Mouse (Mus musculus) CH12.LX (cell line): ENCODE data around the gene Cd81. TPM values are rescaled to one million over a fixed set of nuclear protein-coding genes. Genes with fewer than 3 reads are reported as not detected.

Source experiments
- DNase-seq: peaks from one replicate; pipeline ENCODE4 v3.0.0-alpha.2; 2013; ENCODE audit errors: extremely low read depth
- H3K27ac ChIP-seq: 2 replicates; pipeline ENCODE4 v1.5.1; 2012; ENCODE audit warnings: low read depth, mild to moderate bottlenecking, control low read depth, moderate library complexity; ENCODE audit not compliant: insufficient read depth
- H3K27me3 ChIP-seq: replicated peaks from 2 replicates; pipeline ENCODE3; 2012; ENCODE audit warnings: inconsistent platforms
- H3K36me3 ChIP-seq, 2 experiments: replicated peaks in 1 of 2; 2 replicates each; pipeline versions ENCODE3 to v1.6.1; 2012; ENCODE audit warnings: inconsistent platforms in 1 of 2, low read length in 1 of 2, mild to moderate bottlenecking in 1 of 2, mixed read lengths in 1 of 2, moderate library complexity in 1 of 2; ENCODE audit not compliant: control insufficient read depth in 1 of 2, insufficient read depth in 1 of 2
- H3K4me1 ChIP-seq, 2 experiments: 2 replicates each; pipeline ENCODE4 v1.6.1; 2012; ENCODE audit warnings: inconsistent platforms in 1 of 2, moderate library complexity in 1 of 2; ENCODE audit not compliant: insufficient read depth in 2 of 2, control insufficient read depth in 1 of 2
- H3K4me2 ChIP-seq: 2 replicates; pipeline ENCODE4 v1.6.1; 2012; ENCODE audit warnings: low read depth, mild to moderate bottlenecking, control low read depth; ENCODE audit not compliant: poor library complexity, insufficient read depth, severe bottlenecking
- H3K4me3 ChIP-seq, 3 experiments: fragments of 150-350 bp in 1 of 3; sonication (generic) in 1 of 3; replicated peaks in 1 of 3; 2 replicates each; pipeline versions ENCODE3 to v1.5.1; 2011 to 2012; ENCODE audit warnings: low read depth in 2 of 3, low read length in 2 of 3, mild to moderate bottlenecking in 2 of 3, moderate library complexity in 2 of 3, control low read depth in 1 of 3, improper control_type of control experiment in 1 of 3, inconsistent platforms in 1 of 3, mixed read lengths in 1 of 3; ENCODE audit not compliant: poor library complexity in 1 of 3
- H3K79me2 ChIP-seq: replicated peaks from 2 replicates; pipeline ENCODE4 v1.6.1; 2012; ENCODE audit warnings: mild to moderate bottlenecking, moderate library complexity; ENCODE audit not compliant: control insufficient read depth, poor library complexity, insufficient read depth, severe bottlenecking; ENCODE audit errors: extremely low read depth
- H3K9ac ChIP-seq: 2 replicates; pipeline ENCODE4 v1.6.1; 2012; ENCODE audit warnings: low read depth, mild to moderate bottlenecking, control low read depth, moderate library complexity; ENCODE audit not compliant: insufficient read depth
- H3K9me3 ChIP-seq: replicated peaks from 2 replicates; pipeline ENCODE3; 2012; ENCODE audit warnings: low read length, inconsistent platforms, mixed read lengths
- CTCF ChIP-seq, 2 experiments: IDR thresholded peaks in 1 of 2; conservative IDR thresholded peaks in 1 of 2; 2 replicates each; pipeline ENCODE4 v1.5.1; 2011 to 2012; ENCODE audit warnings: low read depth in 2 of 2, low read length in 2 of 2, improper control_type of control experiment in 1 of 2, inconsistent platforms in 1 of 2, mild to moderate bottlenecking in 1 of 2, moderate library complexity in 1 of 2
- HCFC1 ChIP-seq: IDR thresholded peaks from 2 replicates; pipeline ENCODE4 v1.6.1; 2012; ENCODE audit warnings: low read depth, mild to moderate bottlenecking, inconsistent platforms, low read length, improper control_type of control experiment
- IRF4 ChIP-seq: IDR thresholded peaks from 2 replicates; pipeline ENCODE4 v1.6.1; 2014; ENCODE audit warnings: low read depth, mild to moderate bottlenecking, inconsistent platforms, low read length, improper control_type of control experiment
- JUND ChIP-seq: conservative IDR thresholded peaks from 2 replicates; pipeline ENCODE4 v1.6.1; 2011; ENCODE audit warnings: low read depth, low read length, improper control_type of control experiment
- MAX ChIP-seq: IDR thresholded peaks from 2 replicates; pipeline ENCODE4 v1.6.1; 2011; ENCODE audit warnings: low read length, improper control_type of control experiment
- MAZ ChIP-seq: IDR thresholded peaks from 2 replicates; pipeline ENCODE4 v1.6.1; 2012; ENCODE audit warnings: low read depth, mild to moderate bottlenecking, inconsistent platforms, low read length, improper control_type of control experiment, moderate library complexity
- MEF2A ChIP-seq: IDR thresholded peaks from 2 replicates; pipeline ENCODE4 v1.6.1; 2014; ENCODE audit warnings: low read depth, mild to moderate bottlenecking, inconsistent platforms, low read length, improper control_type of control experiment, borderline replicate concordance
- NRF1 ChIP-seq: IDR thresholded peaks from 2 replicates; pipeline ENCODE4 v1.6.1; 2014; ENCODE audit warnings: low read depth, mild to moderate bottlenecking, inconsistent platforms, low read length, improper control_type of control experiment, moderate library complexity
- PAX5 ChIP-seq: IDR thresholded peaks from 2 replicates; pipeline ENCODE4 v1.6.1; 2012; ENCODE audit warnings: low read length, inconsistent platforms, mixed read lengths
- RAD21 ChIP-seq: IDR thresholded peaks from 2 replicates; pipeline ENCODE4 v1.6.1; 2011; ENCODE audit warnings: low read depth, mild to moderate bottlenecking, low read length, improper control_type of control experiment, moderate library complexity
- SIN3A ChIP-seq: IDR thresholded peaks from 2 replicates; pipeline ENCODE4 v1.6.1; 2012; ENCODE audit warnings: low read length, improper control_type of control experiment, inconsistent platforms
- SMC3 ChIP-seq: IDR thresholded peaks from 2 replicates; pipeline ENCODE4 v1.6.1; 2011; ENCODE audit warnings: low read depth, low read length, improper control_type of control experiment
- TBP ChIP-seq: conservative IDR thresholded peaks from 2 replicates; pipeline ENCODE4 v1.6.1; 2011; ENCODE audit warnings: low read depth, low read length, improper control_type of control experiment
- TCF12 ChIP-seq: IDR thresholded peaks from 2 replicates; pipeline ENCODE4 v1.6.1; 2014; ENCODE audit warnings: low read depth, mild to moderate bottlenecking, inconsistent platforms, low read length, improper control_type of control experiment
- UBTF ChIP-seq: IDR thresholded peaks from 2 replicates; pipeline ENCODE4 v1.6.1; 2012; ENCODE audit warnings: low read depth, mild to moderate bottlenecking, inconsistent platforms, low read length, improper control_type of control experiment, moderate library complexity
- USF2 ChIP-seq: conservative IDR thresholded peaks from 2 replicates; pipeline ENCODE4 v1.6.1; 2011; ENCODE audit warnings: low read depth, low read length, improper control_type of control experiment
- ZNF384 ChIP-seq: IDR thresholded peaks from 2 replicates; pipeline ENCODE4 v1.6.1; 2012; ENCODE audit warnings: low read depth, low read length, improper control_type of control experiment, inconsistent platforms
- dilution Hi-C: fragments of 300-500 bp; cut with MboI; formaldehyde crosslinking; loops from 2 replicates; pipeline ENCODE4 v1.14.3; 2020; ENCODE audit warnings: low sequenced_read_pairs; ENCODE audit not compliant: extremely low pct_unique_long_range_greater_than_20kb, extremely low pct_ligation_motif_present
- in situ Hi-C: fragments of 300-500 bp; cut with MboI; formaldehyde crosslinking; loops from 3 replicates; pipeline ENCODE4 v1.14.3; 2019; ENCODE audit warnings: low sequenced_read_pairs, low pct_ligation_motif_present, low pct_unique_long_range_greater_than_20kb, mixed read lengths
- polyA plus RNA-seq: library from polyadenylated mRNA; unstranded; fragments of >175 nt; gene quantifications from 2 replicates; pipeline ENCODE4 v1.2.1, GENCODE M21; 2012; ENCODE audit warnings: low read depth; ENCODE audit not compliant: insufficient read length
- total RNA-seq, 2 experiments: library from RNA; depleted of rRNA; stranded (reverse); fragments of 300-350 nt in 1 of 2; fragments of >200 nt in 1 of 2; gene quantifications; 2 replicates each; pipeline ENCODE4 v1.2.3; 2012 to 2014

Cd81 gene
- total and polyA plus RNA-seq, 3 experiments = 318 to 352 (median 327) TPM

GRCm38 (mm10) chr7:143051316-143051715, 1.2 kb upstream of the Cd81 start (continued):
- TF ChIP-seq MAX (no peak), USF2 (no peak)

- dilution Hi-C loops (no loop called here), in situ Hi-C loops (no loop called here)
- Histone ChIP-seq H3K79me2 (peaks cover 56% of the 10 kb centered on the region), H3K36me3 (peaks cover 21 to 44% of the 10 kb centered on the region in 2 experiments), H3K9me3 (no peaks in the 10 kb centered on the region), H3K4me2 (peak overlapping the region; percentile 78), H3K27me3 (no peaks in the 10 kb centered on the region), H3K4me3 (peak overlapping the region; percentile 79 to 91 (median 90)), H3K9ac (peak overlapping the region; percentile 77), H3K27ac (peak overlapping the region; percentile 84), H3K4me1 (peaks cover 33 to 62% of the 10 kb centered on the region in 2 experiments)
- DNase-seq = peak; percentile 56
- TF ChIP-seq UBTF (peak; percentile 14), NRF1 (no peak), IRF4 (no peak), TBP (no peak), JUND (no peak), ZNF384 (no peak), HCFC1 (no peak), SIN3A (0 out of 2 replicates have a peak, but pooled peaks have one; percentile 15), PAX5 (no peak), MAZ (0 out of 2 replicates have a peak, but pooled peaks have one; percentile 18), MEF2A (no peak), SMC3 (peak; percentile 27; the same call in 1 of the 2 replicates), CTCF (conservative IDR thresholded peaks at IDR 0.05 in 1 of 2, IDR thresholded peaks at IDR 0.05 in 1 of 2; ENCODE audit: low read depth in 2 of 2, low read length in 2 of 2) (peak in 1 of 2 experiments; percentile 43; a peak in 2 of 4 replicates), RAD21 (peak; percentile 13), TCF12 (peak; percentile 11; the same call in 1 of the 2 replicates)
Measured at GRCm38 (mm10) chr7:143053008-143053899, 715 bp downstream of the Cd81 start.
